Mouse (Mus musculus): ENCODE results near the gene Tars2.

Tars2 gene

DNA sequence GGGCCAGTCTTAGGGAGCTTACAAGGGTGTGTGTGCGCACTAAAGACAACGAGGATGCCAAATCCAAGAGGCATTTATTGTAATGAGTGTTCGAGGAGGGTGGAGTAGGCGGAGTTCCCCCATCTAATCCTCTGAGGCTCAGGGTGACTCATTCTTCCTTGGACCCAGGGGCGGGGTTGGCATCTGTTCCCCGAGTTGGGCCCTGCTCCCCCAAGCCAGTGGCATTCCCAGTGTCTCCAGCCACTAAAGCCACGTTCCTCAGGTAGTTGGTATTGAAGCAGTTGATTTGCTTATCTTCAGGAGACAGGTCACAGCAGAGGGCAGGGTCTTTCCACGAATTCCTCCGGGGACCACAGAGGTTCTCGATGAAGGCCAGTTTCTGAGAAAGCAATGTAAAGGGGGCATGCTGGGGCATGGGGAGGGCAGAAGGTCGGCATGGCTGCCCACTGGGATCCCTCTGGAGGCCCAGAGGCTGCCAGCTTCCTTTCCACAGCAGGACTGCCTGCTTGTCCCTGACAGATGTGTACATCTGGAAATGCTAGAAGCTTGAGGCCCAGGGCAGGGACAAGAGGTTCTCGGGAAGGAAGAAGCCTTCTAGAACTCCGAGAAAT lies 25.8 kb downstream of the Tars2 start:
- no peak for DNase-seq (ENCODE audit: low spot score in 2 of 2)

GRCm38 (mm10) chr3:95732744-95733521 lies 27.1 kb downstream of the Tars2 start:
- DNase-seq (ENCODE audit: low spot score in 2 of 2), result no peak

- no peak for DNase-seq (ENCODE audit: low spot score in 2 of 2)
Observed at GRCm38 (mm10) chr3:95732297-95732696, 27.7 kb downstream of the Tars2 start.

DNA sequence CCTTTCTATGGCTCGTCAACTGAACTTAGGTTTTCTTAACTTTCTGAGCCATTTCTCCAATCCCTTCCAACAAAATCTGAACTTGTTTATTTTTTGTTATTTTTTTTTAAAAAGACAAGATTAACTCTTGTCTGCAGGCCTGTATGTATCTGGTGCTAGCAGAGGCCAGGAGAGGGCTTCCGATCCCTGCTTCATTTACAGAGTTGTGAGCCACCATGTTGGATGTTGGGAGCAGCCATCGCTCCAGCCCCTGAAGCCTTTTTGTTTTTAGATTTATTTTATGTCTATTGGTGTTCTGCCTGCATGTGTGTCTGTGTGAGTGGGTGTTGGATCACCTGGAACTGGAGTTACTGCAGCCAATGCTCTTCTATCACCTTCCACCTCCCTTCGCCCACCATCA lies 28.2 kb downstream of the Tars2 start:
- no peak for DNase-seq (ENCODE audit: low spot score in 2 of 2)

DNA sequence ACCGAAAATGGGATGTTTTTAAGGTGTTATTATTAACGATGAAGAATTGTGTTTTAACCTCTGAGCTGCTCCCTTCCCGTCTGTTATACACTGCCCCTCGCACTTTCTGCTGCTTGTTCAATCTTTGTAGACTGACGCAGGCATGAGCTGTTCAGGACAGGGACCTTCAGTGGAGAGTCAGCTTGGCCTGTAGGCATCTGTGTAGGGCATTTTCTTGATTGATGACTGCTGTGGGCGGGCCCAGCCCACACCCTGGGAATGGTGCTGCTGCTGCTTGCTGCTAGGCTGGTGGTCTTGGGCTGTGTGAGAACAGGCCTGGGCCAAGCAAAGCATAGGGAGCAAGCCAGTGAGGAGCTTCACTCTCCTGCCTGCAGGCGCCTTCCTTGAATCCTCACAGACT lies 29.6 kb downstream of the Tars2 start:
- no peak for DNase-seq (ENCODE audit: low spot score in 2 of 2)

- DNase-seq (ENCODE audit: low spot score in 2 of 2), result no peak
Observed at GRCm38 (mm10) chr3:95728906-95729305, 31.1 kb downstream of the Tars2 start.

DNA sequence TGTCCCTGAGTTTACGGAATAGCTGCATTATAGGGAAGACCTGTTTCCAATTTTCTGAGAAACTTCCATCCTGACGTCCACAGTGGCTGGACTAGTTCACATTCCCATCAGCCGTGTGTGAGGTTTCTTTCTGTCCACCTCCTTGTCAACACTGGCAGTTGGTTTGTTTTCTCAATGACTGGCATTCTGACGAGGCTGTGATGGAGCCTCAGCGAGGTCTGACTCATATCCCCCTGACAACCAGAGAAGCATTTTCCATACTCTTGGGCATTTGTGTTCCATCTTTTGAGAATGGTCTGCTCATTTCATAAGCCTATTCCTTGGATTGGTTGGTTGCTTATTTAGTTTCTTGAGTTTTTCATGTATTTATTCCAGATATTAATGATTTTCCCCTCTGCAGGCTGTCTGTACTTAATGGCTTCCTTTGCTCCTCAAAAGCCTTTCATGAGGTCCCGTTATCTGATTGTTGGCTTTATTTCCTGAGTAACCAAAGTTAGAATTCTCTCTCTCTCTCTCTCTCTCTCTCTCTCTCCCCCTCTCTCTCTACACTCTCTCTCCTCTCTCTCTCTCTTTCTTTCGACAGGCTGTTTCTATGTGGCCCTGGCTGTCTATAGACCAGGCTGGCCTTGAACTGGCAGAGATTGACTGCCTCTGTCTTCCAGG lies 33.2 kb downstream of the Tars2 start:
- no peak for DNase-seq (ENCODE audit: low spot score in 2 of 2)

DNA sequence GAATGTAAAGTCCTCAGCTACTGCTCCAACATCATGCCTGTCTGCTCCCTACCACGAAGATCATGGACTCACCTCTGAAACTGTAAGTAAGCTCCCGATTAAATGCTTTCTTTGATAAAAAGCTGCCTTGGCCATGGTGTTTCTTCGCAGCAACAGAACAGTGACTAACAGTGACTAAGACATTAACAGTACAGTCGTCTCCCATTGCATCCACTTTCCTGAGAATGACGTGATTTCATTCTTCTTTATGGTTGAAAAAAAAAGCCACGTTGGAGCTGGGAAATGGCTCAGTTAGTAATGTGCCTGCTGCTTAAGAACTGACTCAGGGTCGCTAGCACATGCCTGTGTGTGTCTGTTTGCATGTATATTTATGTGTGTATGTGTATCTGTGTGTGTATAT lies 34.1 kb downstream of the Tars2 start:
- no peak for DNase-seq (ENCODE audit: low spot score in 2 of 2)

DNA sequence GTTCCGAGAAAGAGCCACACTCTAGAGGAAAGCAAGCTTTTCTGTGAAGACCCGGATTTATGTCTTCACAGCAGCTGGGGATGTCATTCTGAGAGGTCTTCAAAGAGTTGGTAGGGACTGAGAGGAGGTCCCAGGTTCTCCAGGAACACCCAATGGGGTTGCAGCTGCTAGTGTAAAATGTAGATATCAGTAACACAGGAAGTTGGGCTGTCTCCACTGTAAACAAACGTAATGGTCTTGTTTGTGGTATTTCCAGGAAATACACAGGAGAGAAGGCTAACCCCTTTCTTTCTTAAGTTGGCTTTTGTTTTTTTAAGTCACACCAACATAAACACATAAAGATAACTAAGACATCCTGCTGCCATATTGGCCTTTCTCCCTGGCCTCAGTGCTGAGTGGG lies 37.6 kb downstream of the Tars2 start:
- DNase-seq (ENCODE audit: low spot score in 2 of 2), result no peak

GRCm38 (mm10) chr3:95718153-95718552 lies 41.9 kb downstream of the Tars2 start:
- DNase-seq (ENCODE audit: low spot score in 2 of 2), result no peak

DNA sequence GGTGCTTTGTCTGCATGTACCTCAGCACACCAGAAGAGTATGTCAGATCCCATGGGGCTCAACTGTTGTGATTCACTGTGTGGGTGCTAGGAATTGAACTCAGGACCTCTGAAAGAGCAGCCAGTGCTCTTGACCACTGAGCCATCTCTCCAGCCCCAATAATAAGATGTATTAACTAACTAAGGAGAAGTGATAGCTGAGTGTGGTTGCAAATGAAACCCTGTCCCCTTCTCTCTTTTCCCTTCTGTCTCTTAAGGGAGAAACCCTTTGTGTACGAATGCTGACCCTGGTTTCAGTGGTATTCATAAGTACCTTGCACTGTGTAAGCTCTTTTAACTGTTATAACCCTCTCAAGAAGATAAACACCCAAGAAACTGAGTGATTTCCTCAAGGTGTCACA lies 43.9 kb downstream of the Tars2 start:
- no peak for DNase-seq (ENCODE audit: low spot score in 2 of 2)

DNA sequence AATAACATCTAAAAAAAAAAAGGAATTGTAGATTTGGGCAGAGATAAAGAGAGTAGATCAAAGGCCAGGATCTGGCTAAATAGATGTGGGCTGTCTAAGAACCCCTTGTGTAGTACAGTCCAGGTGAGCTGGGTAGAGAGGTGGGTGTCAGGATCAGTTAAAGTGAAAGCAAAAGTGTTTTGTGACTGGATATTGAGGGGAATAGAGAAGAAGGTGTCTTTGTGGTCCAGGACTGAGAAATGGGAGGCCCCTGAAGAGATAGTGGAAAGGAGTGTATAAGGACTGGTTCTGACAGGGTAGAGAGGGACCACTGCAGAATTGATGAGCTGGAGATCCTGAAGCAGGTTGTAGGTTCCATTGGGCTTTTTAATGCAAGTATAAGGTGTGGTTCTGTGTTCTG lies 50.0 kb downstream of the Tars2 start:
- DNase-seq (ENCODE audit: low spot score in 2 of 2), result no peak

GRCm38 (mm10) chr3:95709044-95709443 lies 51.0 kb downstream of the Tars2 start:
- DNase-seq (ENCODE audit: low spot score in 2 of 2), result no peak

DNA sequence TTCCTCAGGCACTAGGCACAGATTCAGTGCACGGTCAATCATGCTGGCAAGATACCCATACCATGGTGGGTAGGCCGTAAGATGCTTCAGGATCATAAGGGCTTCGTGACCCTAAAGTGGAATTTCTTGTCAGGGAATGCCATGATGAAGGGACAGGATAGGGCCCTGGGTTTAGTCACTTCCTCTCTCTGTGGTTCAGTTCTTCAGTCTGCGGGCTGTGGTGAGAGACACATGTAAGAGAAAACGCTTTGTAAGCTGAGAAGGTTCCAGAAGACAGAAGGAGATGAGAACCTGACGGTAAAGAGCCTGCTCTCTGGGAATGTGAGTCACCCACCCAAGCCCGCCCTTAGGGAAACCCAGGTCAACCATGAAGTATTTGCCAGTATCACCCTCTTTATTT lies 52.5 kb downstream of the Tars2 start:
- no peak for DNase-seq (ENCODE audit: low spot score in 2 of 2)

GRCm38 (mm10) chr3:95706273-95706672 lies 53.7 kb downstream of the Tars2 start:
- DNase-seq (ENCODE audit: low spot score in 2 of 2), result no peak

- no peak for DNase-seq (ENCODE audit: low spot score in 2 of 2)
Observed at GRCm38 (mm10) chr3:95704612-95705011, 55.4 kb downstream of the Tars2 start.

- DNase-seq (ENCODE audit: low spot score in 2 of 2), result no peak
Observed at GRCm38 (mm10) chr3:95703276-95703675, 56.7 kb downstream of the Tars2 start.

GRCm38 (mm10) chr3:95701877-95702540 lies 58.0 kb downstream of the Tars2 start:
- DNase-seq (ENCODE audit: low spot score in 2 of 2), result no peak

GRCm38 (mm10) chr3:95701085-95701484 lies 58.9 kb downstream of the Tars2 start:
- DNase-seq (ENCODE audit: low spot score in 2 of 2), result no peak

GRCm38 (mm10) chr3:95700233-95700681 lies 59.7 kb downstream of the Tars2 start:
- no peak for DNase-seq (ENCODE audit: low spot score in 2 of 2)

DNA sequence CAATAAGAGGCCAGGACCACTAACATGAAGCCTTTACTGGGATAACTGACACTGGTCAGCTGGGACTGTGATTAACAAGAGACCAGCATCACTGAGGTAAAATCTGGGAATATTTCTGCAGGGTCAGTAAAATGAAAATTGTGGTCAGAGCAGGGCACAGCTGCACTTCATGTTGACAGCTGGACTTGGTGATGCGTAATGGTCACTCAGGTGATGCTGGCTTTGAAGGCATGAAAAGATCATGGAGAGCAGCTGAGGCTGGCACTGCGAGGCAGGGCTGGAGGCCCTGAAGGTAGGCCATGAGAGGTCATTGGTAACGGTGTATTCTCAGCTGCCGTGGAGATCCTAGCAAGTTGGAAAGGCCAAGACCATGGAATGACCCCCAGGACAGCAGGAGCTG lies 61.7 kb downstream of the Tars2 start:
- DNase-seq (ENCODE audit: low spot score in 2 of 2), result no peak

- DNase-seq (ENCODE audit: low spot score in 2 of 2), result no peak
Observed at GRCm38 (mm10) chr3:95696360-95696759, 63.6 kb downstream of the Tars2 start.
